Mouse (Mus musculus): Measurements from ENCODE around the gene Gpr160. TPM values are rescaled to one million over a fixed set of nuclear protein-coding genes. Genes with fewer than 3 reads are reported as not detected.
A peak's percentile ranks its signal among the peaks of the same experiment; 100 is the strongest.

Gene Gpr160
- total and polyA plus RNA-seq, 3 experiments = 0.17 TPM; not detected in 2

- DNase-seq (ENCODE audit: low read depth, low spot score) = peak; percentile 10
- Histone ChIP-seq H3K27ac (ENCODE audit: control insufficient read depth, low read depth, low read length) (no peak overlapping the region), H3K4me3 (ENCODE audit: control insufficient read depth in 1 of 2, insufficient read depth in 1 of 2, low read depth in 2 of 2, low read length in 2 of 2) (no peak overlapping the region), H3K9ac (ENCODE audit: control insufficient read depth, low read depth, low read length, poor library complexity, severe bottlenecking) (no peak overlapping the region), H3K4me1 (ENCODE audit: control insufficient read depth in 1 of 2, insufficient read depth in 2 of 2, low read length in 2 of 2) (no peaks in the 10 kb centered on the region), H3K27me3 (ENCODE audit: control insufficient read depth in 1 of 2, insufficient read depth in 2 of 2, low read length in 2 of 2) (no peaks in the 10 kb centered on the region), H3K79me2 (ENCODE audit: control insufficient read depth, insufficient read depth, low read length, poor library complexity) (no peaks in the 10 kb centered on the region), H3K9me3 (replicated peaks; ENCODE audit: insufficient read depth, low read length) (no peaks in the 10 kb centered on the region), H3K36me3 (ENCODE audit: control insufficient read depth in 1 of 2, insufficient read depth in 2 of 2, low read length in 2 of 2) (peaks cover 0 to 22% of the 10 kb centered on the region in 2 experiments; a peak in 2 of 4 replicates)
- TF ChIP-seq ELF1 (IDR thresholded peaks at IDR 0.05; ENCODE audit: low read depth, low read length) (no peak), RCOR1 (IDR thresholded peaks at IDR 0.05; ENCODE audit: low read depth, low read length) (no peak)
Observed at GRCm38 (mm10) chr3:30917160-30917559, 61.4 kb downstream of the Gpr160 start.

- DNase-seq (ENCODE audit: low read depth, low spot score) = no peak
- H3K79me2 ChIP-seq (ENCODE audit: control insufficient read depth, insufficient read depth, low read length, poor library complexity) = no peaks in the 10 kb centered on the region
- no peaks in the 10 kb centered on the region for H3K4me1 ChIP-seq (ENCODE audit: control insufficient read depth in 1 of 2, insufficient read depth in 2 of 2, low read length in 2 of 2)
- TF ChIP-seq TBP (IDR thresholded peaks at IDR 0.05; ENCODE audit: low read depth, low read length) (no peak), SIN3A (IDR thresholded peaks at IDR 0.05; ENCODE audit: low read length) (no peak), ZMIZ1 (IDR thresholded peaks at IDR 0.05; ENCODE audit: low read depth, low read length) (no peak), NELFE (IDR thresholded peaks at IDR 0.05; ENCODE audit: low read depth, low read length) (no peak), BHLHE40 (IDR thresholded peaks at IDR 0.05; ENCODE audit: borderline replicate concordance, low read depth, low read length) (no peak), POLR2AphosphoS5 (IDR thresholded peaks at IDR 0.05; ENCODE audit: borderline replicate concordance, low read depth, low read length) (no peak), CHD1 (IDR thresholded peaks at IDR 0.05; ENCODE audit: low read depth, low read length) (no peak), UBTF (IDR thresholded peaks at IDR 0.05; ENCODE audit: borderline replicate concordance, insufficient read depth, low read depth, low read length) (no peak), POLR2A (IDR thresholded peaks at IDR 0.05; ENCODE audit: control insufficient read depth in 1 of 2, insufficient read depth in 1 of 2, low read depth in 1 of 2, low read length in 2 of 2, poor library complexity in 1 of 2) (no peak)
- H3K27ac ChIP-seq (ENCODE audit: control insufficient read depth, low read depth, low read length) = no peak overlapping the region
- H3K9ac ChIP-seq (ENCODE audit: control insufficient read depth, low read depth, low read length, poor library complexity, severe bottlenecking) = no peak overlapping the region
- H3K27me3 ChIP-seq (ENCODE audit: control insufficient read depth in 1 of 2, insufficient read depth in 2 of 2, low read length in 2 of 2) = no peaks in the 10 kb centered on the region
- no peaks in the 10 kb centered on the region for H3K9me3 ChIP-seq (replicated peaks; ENCODE audit: insufficient read depth, low read length)
- no peak overlapping the region for H3K4me3 ChIP-seq (ENCODE audit: control insufficient read depth in 1 of 2, insufficient read depth in 1 of 2, low read depth in 2 of 2, low read length in 2 of 2)
- H3K36me3 ChIP-seq (ENCODE audit: control insufficient read depth in 1 of 2, insufficient read depth in 2 of 2, low read length in 2 of 2) = peaks cover 0 to 12% of the 10 kb centered on the region in 2 experiments; a peak in 2 of 4 replicates
Observed at GRCm38 (mm10) chr3:30927664-30928063, 71.9 kb downstream of the Gpr160 start.

- no peak overlapping the region for H3K9ac ChIP-seq (ENCODE audit: control insufficient read depth, low read depth, low read length, poor library complexity, severe bottlenecking)
- no peak for DNase-seq (ENCODE audit: low read depth, low spot score)
- no peaks in the 10 kb centered on the region for H3K4me1 ChIP-seq (ENCODE audit: control insufficient read depth in 1 of 2, insufficient read depth in 2 of 2, low read length in 2 of 2)
- no peak overlapping the region for H3K27ac ChIP-seq (ENCODE audit: control insufficient read depth, low read depth, low read length)
- H3K27me3 ChIP-seq (ENCODE audit: control insufficient read depth in 1 of 2, insufficient read depth in 2 of 2, low read length in 2 of 2) = no peaks in the 10 kb centered on the region
- H3K4me3 ChIP-seq (ENCODE audit: control insufficient read depth in 1 of 2, insufficient read depth in 1 of 2, low read depth in 2 of 2, low read length in 2 of 2) = no peak overlapping the region
- peaks cover 0 to 15% of the 10 kb centered on the region in 2 experiments; a peak in 2 of 4 replicates for H3K36me3 ChIP-seq (ENCODE audit: control insufficient read depth in 1 of 2, insufficient read depth in 2 of 2, low read length in 2 of 2)
- no peaks in the 10 kb centered on the region for H3K79me2 ChIP-seq (ENCODE audit: control insufficient read depth, insufficient read depth, low read length, poor library complexity)
- no peak for TF ChIP-seq ZKSCAN1 (IDR thresholded peaks at IDR 0.05; ENCODE audit: low read depth, low read length)
- TF ChIP-seq UBTF (IDR thresholded peaks at IDR 0.05; ENCODE audit: borderline replicate concordance, insufficient read depth, low read depth, low read length) = no peak
- no peak for TF ChIP-seq RCOR1 (IDR thresholded peaks at IDR 0.05; ENCODE audit: low read depth, low read length)
- H3K9me3 ChIP-seq (replicated peaks; ENCODE audit: insufficient read depth, low read length) = no peaks in the 10 kb centered on the region
Observed at GRCm38 (mm10) chr3:30929828-30930227, 74.1 kb downstream of the Gpr160 start.
